Mouse (Mus musculus) layer of hippocampus, adult 2 months (tissue): Measurements from ENCODE around the gene Zfp386. TPM values are rescaled to one million over a fixed set of nuclear protein-coding genes. Genes with fewer than 3 reads are reported as not detected.
"Not testable (repeated sequence)": the region's sequence is repeated elsewhere in the genome, so short reads cannot be mapped to it uniquely, and the experiment has no call there.

ENCODE experiments used
- DNase-seq, 2 experiments: peaks; one replicate each; pipeline ENCODE4 v3.0.0; 2022; ENCODE audit warnings: low spot score in 2 of 2
- H3K27ac ChIP-seq: fragments of 200-600 bp; 2 replicates; pipeline ENCODE4 v1.8.1; 2022
- H3K4me3 ChIP-seq: fragments of 200-600 bp; 2 replicates; pipeline ENCODE4 v1.8.1; 2022; ENCODE audit warnings: mild to moderate bottlenecking
- CTCF ChIP-seq: fragments of 200-600 bp; conservative IDR thresholded peaks from 2 replicates; pipeline ENCODE4 v1.8.1; 2022; ENCODE audit warnings: antibody characterized with exemption, mild to moderate bottlenecking, moderate library complexity
- long read RNA-seq, 2 experiments: library from polyadenylated mRNA; stranded (forward); transcript quantifications; one replicate each; pipeline ENCODE4 v2.0.0; 2021; ENCODE audit warnings: borderline mapping rate in 2 of 2
- total RNA-seq, 2 experiments: library from RNA; stranded (reverse); gene quantifications; 2 replicates each; pipeline ENCODE4 v1.2.3; 2021

Zfp386 gene
- 10 to 100 TPM; 38.0 to 38.3 TPM for total RNA-seq
- long read RNA-seq, experiment 1, transcript Zfp386-201 (3 exons, 1,958 nt), result major isoform, 14 of 20 reads
- long read RNA-seq, experiment 1, partial matches to known transcripts, result 2 of 20 reads
- long read RNA-seq, experiment 1, other reads (novel, unspliced or antisense), result 3 of 20 reads
- long read RNA-seq, experiment 2, transcript Zfp386-201 (3 exons, 1,958 nt), result major isoform, 22 of 31 reads
- long read RNA-seq, experiment 2, partial matches to known transcripts, result 3 of 31 reads
- long read RNA-seq, experiment 2, other reads (novel, unspliced or antisense), result 6 of 31 reads

- H3K4me3 ChIP-seq, result peak within 1 kb of the TSS; percentile 75
- DNase-seq, result peak; percentile 98 to 99
- TF ChIP-seq CTCF, result peak; percentile 50; the same call in 1 of the 2 replicates
- H3K27ac ChIP-seq, result peak within 1 kb of the TSS; percentile 100
Measured at GRCm38 (mm10) chr12:116047440-116048377, at the start of gene Zfp386. Zfp386 (plus strand) TSS chr12:116047724.

GRCm38 (mm10) chr12:115999784-116000183 lies 47.7 kb upstream of the Zfp386 start:
- DNase-seq, H3K27ac ChIP-seq, H3K4me3 ChIP-seq: not testable (repeated sequence)

- not testable (repeated sequence) for DNase-seq, H3K27ac ChIP-seq, H3K4me3 ChIP-seq
Measured at GRCm38 (mm10) chr12:116002946-116003345, 44.6 kb upstream of the Zfp386 start.

- Histone ChIP-seq H3K27ac (no peak overlapping the region), H3K4me3 (no peak overlapping the region)
- no peak for DNase-seq
- TF ChIP-seq CTCF, result no peak
Measured at GRCm38 (mm10) chr12:116010812-116011211, 36.7 kb upstream of the Zfp386 start.

- peak; percentile 80 for TF ChIP-seq CTCF
- DNase-seq, result no peak
- Histone ChIP-seq H3K4me3 (no peak overlapping the region), H3K27ac (no peak overlapping the region)
Measured at GRCm38 (mm10) chr12:116028095-116028494, 19.4 kb upstream of the Zfp386 start.

- no peak for TF ChIP-seq CTCF
- H3K27ac ChIP-seq, result no peak overlapping the region
- H3K4me3 ChIP-seq, result no peak overlapping the region
- no peak for DNase-seq
Measured at GRCm38 (mm10) chr12:116035346-116035745, 12.2 kb upstream of the Zfp386 start.

GRCm38 (mm10) chr12:116044785-116045184 lies 2.7 kb upstream of the Zfp386 start:
- Histone ChIP-seq H3K4me3 (no peak overlapping the region), H3K27ac (no peak overlapping the region)
- no peak for DNase-seq
- no peak for TF ChIP-seq CTCF

- TF ChIP-seq CTCF, result no peak
- DNase-seq, result no peak
- Histone ChIP-seq H3K4me3 (peak overlapping the region; percentile 75), H3K27ac (peak overlapping the region; percentile 100)
Measured at GRCm38 (mm10) chr12:116048766-116049165, 1.2 kb downstream of the Zfp386 start.

- Histone ChIP-seq H3K27ac (peak overlapping the region; percentile 100; the same call in 1 of the 2 replicates), H3K4me3 (peak overlapping the region; percentile 75; the same call in 1 of the 2 replicates)
- no peak for TF ChIP-seq CTCF
- DNase-seq, result no peak
Measured at GRCm38 (mm10) chr12:116049236-116049635, 1.7 kb downstream of the Zfp386 start.

GRCm38 (mm10) chr12:116049701-116050100 lies 2.2 kb downstream of the Zfp386 start:
- Histone ChIP-seq H3K4me3 (no peak overlapping the region), H3K27ac (no peak overlapping the region)
- no peak for DNase-seq
- TF ChIP-seq CTCF, result peak; percentile 70

GRCm38 (mm10) chr12:116054342-116054741 lies 6.8 kb downstream of the Zfp386 start:
- DNase-seq, result no peak
- no peak for TF ChIP-seq CTCF
- Histone ChIP-seq H3K4me3 (no peak overlapping the region), H3K27ac (no peak overlapping the region)

- no peak overlapping the region for H3K4me3 ChIP-seq
- no peak overlapping the region for H3K27ac ChIP-seq
- DNase-seq, result no peak
- TF ChIP-seq CTCF, result no peak
Measured at GRCm38 (mm10) chr12:116056112-116056511, 8.6 kb downstream of the Zfp386 start.

- Histone ChIP-seq H3K4me3 (no peak overlapping the region), H3K27ac (no peak overlapping the region)
- TF ChIP-seq CTCF, result no peak
- DNase-seq, result no peak
Measured at GRCm38 (mm10) chr12:116061561-116062193, 14.2 kb downstream of the Zfp386 start.
